Mouse (Mus musculus) hindbrain, embryonic 10.5 days (tissue): ENCODE results near the gene Hist1h2bq. TPM values are rescaled to one million over a fixed set of nuclear protein-coding genes. Genes with fewer than 3 reads are reported as not detected.
A peak's percentile ranks its signal among the peaks of the same experiment; 100 is the strongest.
"Not testable (repeated sequence)": the region's sequence is repeated elsewhere in the genome, so short reads cannot be mapped to it uniquely, and the experiment has no call there.

Experiments
- DNase-seq: peaks from one replicate; pipeline ENCODE4 v3.0.0-alpha.2; 2017; ENCODE audit warnings: low spot score
- H3K27ac ChIP-seq: fragments of 300-500 bp; sonication (generic); 2 replicates; pipeline ENCODE4 v1.5.1; 2016; ENCODE audit warnings: mild to moderate bottlenecking, moderate library complexity
- H3K27me3 ChIP-seq: fragments of 300-500 bp; sonication (generic); 2 replicates; pipeline ENCODE4 v1.6.1; 2016; ENCODE audit warnings: mild to moderate bottlenecking; ENCODE audit not compliant: poor library complexity, insufficient read depth, severe bottlenecking
- H3K36me3 ChIP-seq: fragments of 300-500 bp; sonication (generic); 2 replicates; pipeline ENCODE4 v1.6.1; 2016; ENCODE audit warnings: mild to moderate bottlenecking, moderate library complexity
- H3K4me1 ChIP-seq: fragments of 300-500 bp; sonication (generic); replicated peaks from 2 replicates; pipeline ENCODE4 v1.6.1; 2016; ENCODE audit warnings: mild to moderate bottlenecking
- H3K4me3 ChIP-seq: fragments of 300-500 bp; sonication (generic); 2 replicates; pipeline ENCODE4 v1.5.1; 2016; ENCODE audit warnings: mild to moderate bottlenecking, moderate library complexity
- H3K9me3 ChIP-seq: fragments of 300-500 bp; sonication (generic); 2 replicates; pipeline ENCODE4 v1.6.1; 2016; ENCODE audit warnings: mild to moderate bottlenecking, moderate library complexity
- WGBS: fragments of 180-500 bp; shearing (Covaris S2); methylation state at CpG from one replicate; pipeline ENCODE4 v1.1.7; 2016; 5-methylcytosine and 5-hydroxymethylcytosine counted together
- polyA plus RNA-seq: library from polyadenylated mRNA; unstranded; fragments of >200 nt; fragmentation: Nextera tagmentation; extraction: Ambion mirVana; gene quantifications from 2 replicates; pipeline ENCODE4 v1.2.1, GENCODE M21; 2016

Gene Hist1h2bq
- 18.9 and 20.9 TPM in 2 replicates for polyA plus RNA-seq

DNA sequence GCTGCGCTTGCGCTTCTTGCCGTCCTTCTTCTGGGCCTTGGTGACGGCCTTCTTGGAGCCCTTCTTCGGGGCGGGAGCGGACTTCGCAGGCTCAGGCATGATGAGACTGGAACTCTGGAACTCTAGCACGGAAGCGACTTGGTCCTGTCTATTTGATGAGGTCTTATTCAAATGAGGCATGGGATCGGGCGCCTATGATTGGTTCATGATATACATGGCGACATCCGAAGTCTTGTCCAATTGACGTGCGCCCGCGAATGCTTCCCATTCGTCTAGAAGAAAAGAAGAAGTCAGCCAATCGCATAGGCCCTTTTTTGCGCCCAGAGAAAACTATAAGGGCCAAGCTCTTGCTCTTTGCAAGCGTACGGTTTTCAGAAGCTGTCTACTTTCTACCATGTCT, at the start of gene Hist1h2bq, which contains the start of gene Hist1h2ao:
Hist1h2bq (minus strand) TSS at position 125 of the 400 bp plus-strand sequence.
Hist1h2ao (plus strand) TSS at position 393 of the 400 bp plus-strand sequence.
- not testable (repeated sequence) for H3K36me3 ChIP-seq, H3K27ac ChIP-seq, H3K4me1 ChIP-seq, DNase-seq, H3K27me3 ChIP-seq, H3K9me3 ChIP-seq, H3K4me3 ChIP-seq
- WGBS: no CpG with 5 or more reads among the region's 23 CpGs

- Histone ChIP-seq H3K36me3 (no peaks in the 10 kb centered on the region), H3K27me3 (0 out of 2 replicates have a peak, but pooled peaks cover 4% of the 10 kb centered on the region), H3K27ac (peak overlapping the region; percentile 75; the same call in 1 of the 2 replicates), H3K4me1 (no peaks in the 10 kb centered on the region), H3K4me3 (peak overlapping the region; percentile 62), H3K9me3 (no peaks in the 10 kb centered on the region)
- WGBS: under 1% methylated on average over 15 of the region's 15 CpGs
- peak; percentile 50 for DNase-seq
Measured at GRCm38 (mm10) chr13:21855698-21856162, 45.7 kb upstream of the Hist1h2bq start.

- Histone ChIP-seq H3K27ac (no peak overlapping the region; the same call in 1 of the 2 replicates), H3K4me3 (peak overlapping the region; percentile 62), H3K4me1 (no peaks in the 10 kb centered on the region), H3K36me3 (no peaks in the 10 kb centered on the region), H3K27me3 (0 out of 2 replicates have a peak, but pooled peaks cover 4% of the 10 kb centered on the region), H3K9me3 (no peaks in the 10 kb centered on the region)
- 1% methylated on average over 11 of the region's 11 CpGs for WGBS
- DNase-seq: peak; percentile 90
Measured at GRCm38 (mm10) chr13:21855146-21855545, 45.1 kb upstream of the Hist1h2bq start.

GRCm38 (mm10) chr13:21852215-21852945, 42.4 kb upstream of the Hist1h2bq start:
- no peak for DNase-seq
- Histone ChIP-seq H3K27me3 (no peaks in the 10 kb centered on the region), H3K36me3 (no peaks in the 10 kb centered on the region), H3K27ac (no peak overlapping the region), H3K4me3 (no peak overlapping the region), H3K4me1 (no peaks in the 10 kb centered on the region), H3K9me3 (no peaks in the 10 kb centered on the region)
- 70% methylated on average over 3 of the region's 3 CpGs for WGBS

DNA sequence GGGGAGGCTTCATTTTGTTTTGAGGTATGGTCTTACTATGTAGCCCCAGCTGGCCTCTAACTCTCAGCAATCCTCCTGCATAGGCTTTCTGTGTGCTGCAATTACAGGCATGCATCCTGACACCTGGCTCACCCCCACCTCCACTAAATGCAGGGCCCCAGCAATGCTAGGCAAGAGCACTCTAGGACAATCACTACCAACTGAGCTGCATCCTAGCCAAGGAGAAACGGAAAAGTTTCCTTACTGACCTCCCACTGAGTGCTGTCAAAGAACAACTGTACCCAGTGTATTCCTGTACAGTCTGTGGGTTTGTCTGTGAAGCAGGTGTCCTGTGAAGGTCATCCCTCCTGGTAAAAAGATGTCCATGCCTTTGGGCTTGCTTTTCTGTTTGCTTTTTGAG, 40.7 kb upstream of the Hist1h2bq start:
- not testable (repeated sequence) for DNase-seq, H3K27ac ChIP-seq, H3K36me3 ChIP-seq, H3K4me1 ChIP-seq, H3K4me3 ChIP-seq, H3K27me3 ChIP-seq, H3K9me3 ChIP-seq
- WGBS: 42% methylated on average over 1 of the region's 1 CpGs

DNA sequence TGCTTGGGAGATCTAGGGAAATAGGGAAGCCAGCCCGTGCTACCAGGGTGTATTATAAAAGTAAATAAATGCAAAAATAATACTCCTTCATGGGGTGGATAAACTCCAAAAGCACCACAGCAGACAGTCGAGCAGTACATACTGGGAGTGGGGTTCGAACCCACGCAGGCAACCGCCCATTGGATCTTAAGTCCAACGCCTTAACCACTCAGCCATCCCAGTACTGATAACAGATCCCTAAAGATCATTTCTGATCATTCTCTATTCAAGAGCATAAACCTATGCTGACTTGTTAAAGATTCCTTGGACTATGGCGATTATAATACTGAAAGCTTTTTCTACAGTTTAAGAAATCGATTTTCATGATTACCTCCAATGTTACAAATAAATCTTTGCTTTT, 37.9 kb upstream of the Hist1h2bq start:
- 14% methylated on average over 8 of the region's 8 CpGs for WGBS
- H3K9me3 ChIP-seq: no peaks in the 10 kb centered on the region
- H3K4me3 ChIP-seq: peak overlapping the region; percentile 21; the same call in 1 of the 2 replicates
- H3K27ac ChIP-seq: no peak overlapping the region
- H3K36me3 ChIP-seq: no peaks in the 10 kb centered on the region
- DNase-seq: peak; percentile 18
- no peaks in the 10 kb centered on the region for H3K4me1 ChIP-seq
- H3K27me3 ChIP-seq: no peaks in the 10 kb centered on the region

- H3K27me3 ChIP-seq, H3K4me1 ChIP-seq, H3K9me3 ChIP-seq, H3K4me3 ChIP-seq, DNase-seq, H3K27ac ChIP-seq, H3K36me3 ChIP-seq: not testable (repeated sequence)
Measured at GRCm38 (mm10) chr13:21846356-21846755, 36.4 kb upstream of the Hist1h2bq start.

GRCm38 (mm10) chr13:21840508-21840907, 30.5 kb upstream of the Hist1h2bq start:
- not testable (repeated sequence) for DNase-seq, H3K27me3 ChIP-seq, H3K27ac ChIP-seq, H3K4me1 ChIP-seq, H3K9me3 ChIP-seq, H3K4me3 ChIP-seq, H3K36me3 ChIP-seq
- WGBS: no CpG with 5 or more reads among the region's 4 CpGs

- not testable (repeated sequence) for DNase-seq, H3K4me1 ChIP-seq, H3K9me3 ChIP-seq, H3K27ac ChIP-seq, H3K36me3 ChIP-seq, H3K4me3 ChIP-seq, H3K27me3 ChIP-seq
- WGBS: no CpG with 5 or more reads among the region's 24 CpGs
Measured at GRCm38 (mm10) chr13:21833461-21833860, 23.5 kb upstream of the Hist1h2bq start, which contains the start of the genes Hist1h2ap and Hist1h2br. Hist1h2ap (minus strand) TSS chr13:21833507. Hist1h2br (plus strand) TSS chr13:21833743.

- under 1% methylated on average over 30 of the region's 58 CpGs for WGBS
- peak within 1 kb of the TSS; percentile 62 for H3K27ac ChIP-seq
- not testable (repeated sequence) for H3K4me1 ChIP-seq, H3K27me3 ChIP-seq, H3K36me3 ChIP-seq, DNase-seq, H3K9me3 ChIP-seq
- H3K4me3 ChIP-seq: peak within 1 kb of the TSS; percentile 34
Measured at GRCm38 (mm10) chr13:21831418-21832394, 21.7 kb upstream of the Hist1h2bq start, which contains the start of gene Hist1h4n. Hist1h4n (minus strand) TSS chr13:21832196.

- H3K9me3 ChIP-seq: no peaks in the 10 kb centered on the region
- 87% methylated on average over 10 of the region's 10 CpGs for WGBS
- H3K27me3 ChIP-seq: no peaks in the 10 kb centered on the region
- H3K27ac ChIP-seq: peak overlapping the region; percentile 42; the same call in 1 of the 2 replicates
- H3K36me3 ChIP-seq: no peaks in the 10 kb centered on the region
- DNase-seq: peak; percentile 10
- 0 out of 2 replicates have a peak, but pooled peaks cover 3% of the 10 kb centered on the region for H3K4me1 ChIP-seq
- 0 out of 2 replicates have a peak overlapping the region, but pooled peaks have one; percentile 3 for H3K4me3 ChIP-seq
Measured at GRCm38 (mm10) chr13:21830344-21830743, 20.3 kb upstream of the Hist1h2bq start.

GRCm38 (mm10) chr13:21828511-21828910, 18.5 kb upstream of the Hist1h2bq start:
- no peaks in the 10 kb centered on the region for H3K36me3 ChIP-seq
- 86% methylated on average over 3 of the region's 3 CpGs for WGBS
- DNase-seq: no peak
- no peaks in the 10 kb centered on the region for H3K27me3 ChIP-seq
- no peaks in the 10 kb centered on the region for H3K9me3 ChIP-seq
- H3K27ac ChIP-seq: no peak overlapping the region
- no peak overlapping the region for H3K4me3 ChIP-seq
- 0 out of 2 replicates have a peak, but pooled peaks cover 3% of the 10 kb centered on the region for H3K4me1 ChIP-seq
